Mouse (Mus musculus) brain, embryonic 14.5 days (tissue): ENCODE measurements at regions not wholly inside any gene's neighbourhood (a gene's known extent, or its start where the extent isn't known, plus 50 kb on each side); places are given as distances from the start of the nearest gene placed in this dataset.

Experiments used
- CTCF ChIP-seq: fragments of 200-500 bp; IDR thresholded peaks from 2 replicates; pipeline ENCODE4 v1.5.1; 2012; ENCODE audit warnings: inconsistent platforms, mild to moderate bottlenecking, moderate library complexity, borderline replicate concordance; ENCODE audit not compliant: insufficient read depth, insufficient read length; ENCODE audit errors: extremely low read depth
- POLR2A ChIP-seq: fragments of 200-500 bp; IDR thresholded peaks from 2 replicates; pipeline ENCODE4 v1.6.1; 2012; ENCODE audit warnings: mild to moderate bottlenecking, inconsistent platforms, borderline replicate concordance; ENCODE audit not compliant: poor library complexity, insufficient read depth, insufficient read length, severe bottlenecking; ENCODE audit errors: extremely low read depth

GRCm38 (mm10) chr1:71767076-71767475 is 114.1 kb upstream of the Fn1 start:
- TF ChIP-seq CTCF (no peak), POLR2A (no peak)
